Comparison of ENCODE assay signal across 22 mouse cellular contexts in genomic region chr13:5202736-5203135, GRCm38 (mm10).
DNase-seq lines count a peak whose midpoint lies in the region; ATAC-seq and TF ChIP-seq lines count a peak whose summit lies in the region.
"Had no signal": no experiment of that assay in that cellular context is flagged by ENCODE, and none has a peak within 500 bp of the region (broad histone marks: within the 10 kb centered on the region; RNA-seq: fewer than 3 reads in every experiment).

No protein-coding gene starts in this region.

- H3K36me3 ChIP-seq in midbrain, embryonic 13.5 days, result no peaks in the 10 kb centered on the region
- no peaks in the 10 kb centered on the region for H3K36me3 ChIP-seq in hindbrain, postnatal 0 days (ENCODE audit: insufficient read depth, low read length)
- H3K36me3 ChIP-seq: heart, embryonic 12.5 days; hindbrain, embryonic 13.5 days; kidney, embryonic 15.5 days; liver, embryonic 12.5 days; midbrain, embryonic 10.5 days had no signal

- H3K27ac ChIP-seq in midbrain, embryonic 13.5 days, result no peak overlapping the region
- H3K27ac ChIP-seq in hindbrain, postnatal 0 days, result no peak overlapping the region
- H3K27ac ChIP-seq: hindbrain, embryonic 13.5 days; kidney, embryonic 15.5 days; liver, embryonic 12.5 days; midbrain, embryonic 10.5 days had no signal

- H3K4me3 ChIP-seq in midbrain, embryonic 13.5 days (replicated peaks), result no peak overlapping the region
- H3K4me3 ChIP-seq in hindbrain, postnatal 0 days (ENCODE audit: low read length), result no peak overlapping the region
- H3K4me3 ChIP-seq: heart, embryonic 12.5 days; hindbrain, embryonic 13.5 days; kidney, embryonic 15.5 days; liver, embryonic 12.5 days; midbrain, embryonic 10.5 days had no signal

- TF ChIP-seq CTCF in hindbrain, postnatal 0 days (IDR thresholded peaks at IDR 0.05; ENCODE audit: low read depth), result no peak

- H3K9me3 ChIP-seq in midbrain, embryonic 13.5 days, result no peaks in the 10 kb centered on the region
- no peaks in the 10 kb centered on the region for H3K9me3 ChIP-seq in hindbrain, postnatal 0 days (ENCODE audit: low read length)
- H3K9me3 ChIP-seq: heart, embryonic 12.5 days; hindbrain, embryonic 13.5 days; kidney, embryonic 15.5 days; midbrain, embryonic 10.5 days had no signal

- no peak for ATAC-seq in midbrain, embryonic 13.5 days
- ATAC-seq in hindbrain, postnatal 0 days, result no peak
- ATAC-seq: forebrain, postnatal 0 days; intestine, embryonic 16.5 days; liver, embryonic 12.5 days had no signal

- intact Hi-C loops in heart, postnatal 25 days (cut with DNase I), result no loop called here

- no peak overlapping the region for H3K4me2 ChIP-seq in midbrain, embryonic 13.5 days (replicated peaks)
- no peak overlapping the region for H3K4me2 ChIP-seq in hindbrain, postnatal 0 days (ENCODE audit: low read depth, low read length)
- H3K4me2 ChIP-seq: heart, embryonic 12.5 days; hindbrain, embryonic 13.5 days; kidney, embryonic 15.5 days; liver, embryonic 12.5 days had no signal

- H3K4me1 ChIP-seq in midbrain, embryonic 13.5 days (replicated peaks), result no peaks in the 10 kb centered on the region
- H3K4me1 ChIP-seq in hindbrain, postnatal 0 days (ENCODE audit: insufficient read depth, low read length), result no peaks in the 10 kb centered on the region
- H3K4me1 ChIP-seq: heart, embryonic 12.5 days; hindbrain, embryonic 13.5 days; kidney, embryonic 15.5 days; liver, embryonic 12.5 days; midbrain, embryonic 10.5 days had no signal

- DNase-seq in adipocyte (ENCODE audit: low spot score), result peak; percentile 21
- DNase-seq in embryo, embryonic 11.5 days (ENCODE audit: low read depth, low spot score), result peak; percentile 19
- peak; percentile 78 for DNase-seq in forelimb bud, embryonic 11.5 days (ENCODE audit: low read depth, low spot score)
- peak; percentile 47 for DNase-seq in mesoderm, embryonic 11.5 days (ENCODE audit: low read depth, low spot score)
- no peak for DNase-seq in heart, postnatal 25 days (ENCODE audit: low spot score)
- DNase-seq in hindbrain, postnatal 0 days (ENCODE audit: low spot score), result no peak
- DNase-seq: cerebellum, adult 18-20 months; forebrain, postnatal 0 days; heart, postnatal 14 days; layer of hippocampus, postnatal 36 days; lung, adult 2 months; lung, postnatal 4 days; retina, postnatal 1 day; right cerebral cortex, postnatal 4 days; thymus, adult 2 months had no signal

- H3K27me3 ChIP-seq in midbrain, embryonic 13.5 days, result no peaks in the 10 kb centered on the region
- no peaks in the 10 kb centered on the region for H3K27me3 ChIP-seq in hindbrain, postnatal 0 days (ENCODE audit: insufficient read depth, low read length)
- H3K27me3 ChIP-seq: heart, embryonic 12.5 days; hindbrain, embryonic 13.5 days; kidney, embryonic 15.5 days; liver, embryonic 12.5 days had no signal

- no peak overlapping the region for H3K9ac ChIP-seq in midbrain, embryonic 13.5 days (replicated peaks)
- H3K9ac ChIP-seq in hindbrain, postnatal 0 days (replicated peaks; ENCODE audit: low read length), result no peak overlapping the region
- H3K9ac ChIP-seq: forebrain, postnatal 0 days; heart, embryonic 12.5 days; hindbrain, embryonic 13.5 days; kidney, embryonic 15.5 days; liver, embryonic 12.5 days had no signal

- WGBS in midbrain, embryonic 13.5 days, result 92% methylated on average over 1 of the region's 1 CpGs
- 88% methylated on average over 1 of the region's 1 CpGs for WGBS in hindbrain, postnatal 0 days

Comparison
In these comparisons a context has a peak if more than half of its experiments do, and no peak if none do; other contexts are left out.
1. DNase-seq: peak in adipocyte (single experiment), embryo, embryonic 11.5 days (single experiment), forelimb bud, embryonic 11.5 days (single experiment) and mesoderm, embryonic 11.5 days (single experiment); none in heart, postnatal 25 days (single experiment) and hindbrain, postnatal 0 days (single experiment).